Mouse (Mus musculus) kidney, adult 2 months (tissue): ENCODE results near the gene Ttc5. TPM values are rescaled to one million over a fixed set of nuclear protein-coding genes. Genes with fewer than 3 reads are reported as not detected.
"Not testable (repeated sequence)": the region's sequence is repeated elsewhere in the genome, so short reads cannot be mapped to it uniquely, and the experiment has no call there.

ENCODE experiments used
- DNase-seq: peaks from one replicate; pipeline ENCODE4 v3.0.0; 2021
- H3K27ac ChIP-seq: fragments of 200-500 bp; 2 replicates; pipeline ENCODE4 v1.5.1; 2012; ENCODE audit warnings: low read depth, low read length, control low read depth, inconsistent platforms; ENCODE audit not compliant: insufficient read depth
- H3K27me3 ChIP-seq: fragments of 200-500 bp; replicated peaks from 2 replicates; pipeline ENCODE4 v1.6.1; 2012; ENCODE audit warnings: mild to moderate bottlenecking, moderate library complexity, low read length, inconsistent platforms; ENCODE audit not compliant: control insufficient read depth, insufficient read depth
- H3K36me3 ChIP-seq: fragments of 200-500 bp; 2 replicates; pipeline ENCODE4 v1.6.1; 2012; ENCODE audit warnings: mild to moderate bottlenecking, moderate library complexity, low read length, inconsistent platforms; ENCODE audit not compliant: control insufficient read depth, insufficient read depth
- H3K4me1 ChIP-seq: fragments of 200-500 bp; 2 replicates; pipeline ENCODE4 v1.6.1; 2011; ENCODE audit warnings: low read length; ENCODE audit not compliant: control insufficient read depth, insufficient read depth
- H3K4me3 ChIP-seq: fragments of 200-500 bp; 2 replicates; pipeline ENCODE4 v1.5.1; 2011; ENCODE audit warnings: mild to moderate bottlenecking, low read depth, low read length, control low read depth; ENCODE audit not compliant: insufficient read depth
- CTCF ChIP-seq: fragments of 200-500 bp; conservative IDR thresholded peaks from 2 replicates; pipeline ENCODE4 v1.5.1; 2011; ENCODE audit warnings: low read depth, mild to moderate bottlenecking, control low read depth, low read length, moderate library complexity, mixed read lengths; ENCODE audit not compliant: insufficient read depth, insufficient read length
- POLR2A ChIP-seq: fragments of 200-500 bp; IDR thresholded peaks from one replicate; pipeline ENCODE4 v1.6.1; 2011; ENCODE audit warnings: low read depth, low read length, control low read depth
- WGBS: fragments of 180-500 bp; shearing (Covaris S2); methylation state at CpG from one replicate; pipeline ENCODE4 v1.1.7; 2018; 5-methylcytosine and 5-hydroxymethylcytosine counted together
- polyA plus RNA-seq: library from polyadenylated mRNA; depleted of rRNA; stranded (reverse); fragments of >200 nt; gene quantifications from 2 replicates; pipeline ENCODE4 v1.2.3, GENCODE M21; 2012

The Ttc5 gene
- polyA plus RNA-seq, 1 experiment, result 25.8 TPM

DNA sequence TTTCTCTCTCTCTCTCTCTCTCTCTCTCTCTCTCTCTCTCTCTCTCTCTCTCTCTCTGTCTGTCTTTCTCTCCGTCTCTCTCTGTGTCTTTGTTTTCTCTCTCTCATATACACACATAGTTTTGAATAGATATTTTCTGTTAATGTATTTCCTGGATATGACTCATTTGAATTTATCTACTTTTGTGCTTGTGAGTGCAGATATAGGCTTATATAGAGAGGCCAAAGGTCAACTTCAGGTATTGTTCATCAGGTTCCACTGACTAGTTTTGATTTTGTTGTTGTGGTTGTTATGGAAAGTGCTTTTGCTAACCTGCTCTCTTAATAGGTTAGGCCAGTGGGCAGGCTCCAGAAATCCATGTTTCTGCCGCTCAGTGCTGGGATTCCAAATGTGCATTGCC, 27.7 kb upstream of the Ttc5 start:
- no peak for DNase-seq
- Histone ChIP-seq H3K4me1 (no peaks in the 10 kb centered on the region), H3K27ac (no peak overlapping the region), H3K27me3 (no peaks in the 10 kb centered on the region), H3K4me3 (no peak overlapping the region), H3K36me3 (peaks cover 2% of the 10 kb centered on the region)
- no peak for TF ChIP-seq POLR2A
- TF ChIP-seq CTCF, result no peak
- 98% methylated on average over 2 of the region's 2 CpGs for WGBS

DNA sequence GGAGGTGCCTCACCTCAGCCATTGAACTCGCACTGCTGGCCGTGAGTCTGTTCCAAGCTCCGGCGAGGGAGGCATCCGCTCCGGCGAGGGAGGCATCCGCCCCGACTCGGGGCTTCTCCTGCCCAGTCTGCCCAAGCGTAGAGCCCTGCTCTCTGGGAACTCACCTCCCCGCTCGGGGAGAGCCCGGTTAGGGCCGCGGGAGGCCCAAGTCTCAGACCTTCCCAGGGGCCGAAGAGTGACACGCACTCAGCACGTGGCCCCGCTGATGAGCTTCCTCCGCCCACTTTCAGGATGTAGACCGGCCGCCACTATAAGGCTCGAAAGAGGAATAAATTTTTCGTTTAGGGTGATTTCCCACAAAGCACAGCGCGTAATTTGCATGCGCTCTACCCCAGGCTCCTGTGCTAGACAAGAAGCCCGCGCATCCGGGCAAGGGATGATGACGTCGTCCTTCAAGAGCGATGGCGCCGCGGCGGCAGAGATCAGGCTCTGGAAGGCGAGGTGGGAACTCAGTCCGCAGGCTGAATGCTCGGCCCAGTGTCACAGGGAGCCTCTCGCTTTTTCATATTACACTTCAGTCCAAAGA, 22.3 kb upstream of the Ttc5 start, which contains the start of the genes Ccnb1ip1 and Parp2:
Gene Ccnb1ip1, minus strand, starts transcription at position 246 of the 586 bp plus-strand sequence.
Gene Parp2, plus strand, starts transcription at position 355 of the 586 bp plus-strand sequence.
- Histone ChIP-seq H3K4me1 (no peaks in the 10 kb centered on the region), H3K4me3 (peak within 1 kb of the TSS; percentile 77), H3K27ac (peak within 1 kb of the TSS; percentile 32), H3K27me3 (no peaks in the 10 kb centered on the region), H3K36me3 (no peaks in the 10 kb centered on the region)
- TF ChIP-seq POLR2A, result peak; percentile 39
- TF ChIP-seq CTCF, result no peak
- DNase-seq, result peak; percentile 98
- WGBS, result under 1% methylated on average over 42 of the region's 42 CpGs

DNA sequence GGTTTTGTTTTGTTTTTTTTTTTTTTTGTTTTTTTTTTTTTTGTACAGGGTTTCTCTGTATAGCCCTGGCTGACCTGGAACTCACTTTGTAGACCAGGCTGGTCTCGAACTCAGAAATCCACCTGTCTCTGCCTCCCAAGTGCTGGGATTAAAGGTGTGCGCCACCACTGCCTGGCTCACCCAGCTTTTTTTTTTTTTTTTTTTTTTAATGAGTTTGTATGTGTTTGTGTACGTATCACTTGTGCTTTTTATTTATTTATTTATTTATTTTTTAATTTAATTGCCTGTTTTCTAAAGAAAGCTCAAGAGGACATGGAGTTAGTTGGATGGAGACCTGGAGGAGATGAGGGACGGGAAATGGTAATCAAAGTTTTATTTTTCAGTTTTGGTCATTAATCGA, 21.1 kb upstream of the Ttc5 start:
- not testable (repeated sequence) for DNase-seq, H3K36me3 ChIP-seq, H3K4me3 ChIP-seq, H3K4me1 ChIP-seq, H3K27me3 ChIP-seq, H3K27ac ChIP-seq
- whole genome bisulfite sequencing, result 85% methylated on average over 5 of the region's 5 CpGs

DNA sequence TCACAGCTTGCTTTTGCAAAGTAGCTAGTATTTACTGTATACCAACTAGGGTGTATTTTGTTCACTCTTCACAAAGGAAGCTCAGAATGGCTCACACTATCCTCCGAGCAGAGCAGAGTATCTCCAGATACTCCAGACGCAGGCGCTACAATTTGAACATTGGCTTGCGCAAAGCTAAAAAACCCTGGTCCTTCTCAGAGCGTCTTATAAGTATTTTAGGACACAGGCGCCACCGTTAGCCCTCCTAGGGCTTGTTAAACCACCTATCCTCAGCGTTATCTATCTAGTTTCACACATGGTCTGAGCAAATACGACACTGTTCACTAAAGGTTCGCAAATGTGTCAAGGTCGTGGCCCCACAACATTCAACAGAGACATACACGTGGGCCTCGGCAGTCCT, 19.4 kb upstream of the Ttc5 start:
- TF ChIP-seq CTCF (no peak), POLR2A (no peak)
- WGBS, result 79% methylated on average over 13 of the region's 13 CpGs
- Histone ChIP-seq H3K4me1 (no peaks in the 10 kb centered on the region), H3K27ac (no peak overlapping the region), H3K4me3 (no peak overlapping the region), H3K36me3 (no peaks in the 10 kb centered on the region), H3K27me3 (no peaks in the 10 kb centered on the region)
- no peak for DNase-seq

DNA sequence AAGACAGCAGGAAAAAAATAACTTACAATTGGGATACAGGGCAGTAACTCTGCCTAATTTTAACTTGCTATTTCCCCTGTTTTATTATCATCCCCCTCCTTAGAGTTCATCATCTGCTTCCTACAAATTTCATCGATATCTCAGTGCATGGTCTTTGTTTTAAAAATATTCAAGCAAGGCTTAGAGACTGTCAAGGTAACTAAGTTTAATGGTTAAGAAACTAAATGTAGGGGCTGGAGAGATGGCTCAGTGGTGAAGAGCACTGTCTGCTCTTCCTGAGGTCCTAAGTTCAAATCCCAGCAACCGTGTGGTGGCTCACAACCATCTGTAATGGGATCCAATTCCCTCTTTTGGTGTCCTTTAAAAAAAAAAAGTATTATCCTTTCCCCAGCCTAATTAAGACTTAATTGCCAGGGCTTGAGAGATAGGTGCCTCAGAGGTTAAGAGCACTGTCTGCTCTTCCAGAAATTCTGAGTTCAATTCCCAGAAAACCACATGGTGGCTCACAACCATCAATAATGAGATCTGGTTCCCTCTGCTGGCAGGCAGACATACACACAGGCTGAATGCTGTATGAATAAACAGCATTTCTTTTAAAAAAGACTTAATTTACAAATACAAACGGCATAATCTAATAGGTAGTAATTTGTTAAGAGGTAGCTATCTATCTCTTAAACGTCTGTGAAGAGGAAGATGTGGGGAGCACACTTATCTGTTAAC, 17.7 kb upstream of the Ttc5 start:
- Histone ChIP-seq H3K4me1 (no peaks in the 10 kb centered on the region), H3K27ac (no peak overlapping the region), H3K36me3 (no peaks in the 10 kb centered on the region), H3K27me3 (no peaks in the 10 kb centered on the region), H3K4me3 (no peak overlapping the region)
- peak; percentile 51 for DNase-seq
- WGBS, result 59% methylated on average over 4 of the region's 4 CpGs
- TF ChIP-seq CTCF (0 out of 2 replicates have a peak, but pooled peaks have one; percentile 19), POLR2A (no peak)

DNA sequence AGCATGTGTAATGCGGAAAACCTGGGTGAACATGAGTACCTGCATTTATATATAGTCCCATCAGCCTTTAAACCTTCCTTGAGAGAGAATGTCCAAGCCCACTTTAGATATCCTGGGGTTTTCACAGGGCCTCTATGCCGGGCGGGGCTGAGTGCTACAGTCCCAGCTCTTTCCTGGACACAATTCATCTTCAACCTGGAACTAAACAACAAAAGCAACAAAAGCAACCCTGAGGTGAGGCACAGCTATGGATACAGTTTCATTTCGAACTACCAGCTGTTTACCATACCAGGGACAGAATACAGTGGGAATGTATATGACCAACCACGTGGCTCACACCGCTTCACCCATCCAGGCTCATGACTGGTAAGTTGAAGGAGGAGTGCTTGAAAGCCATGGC, 17.1 kb upstream of the Ttc5 start:
- Histone ChIP-seq H3K27me3 (no peaks in the 10 kb centered on the region), H3K27ac (no peak overlapping the region), H3K4me3 (no peak overlapping the region), H3K36me3 (no peaks in the 10 kb centered on the region), H3K4me1 (no peaks in the 10 kb centered on the region)
- no peak for DNase-seq
- TF ChIP-seq CTCF, result no peak
- no peak for TF ChIP-seq POLR2A
- 89% methylated on average over 6 of the region's 6 CpGs for WGBS

DNA sequence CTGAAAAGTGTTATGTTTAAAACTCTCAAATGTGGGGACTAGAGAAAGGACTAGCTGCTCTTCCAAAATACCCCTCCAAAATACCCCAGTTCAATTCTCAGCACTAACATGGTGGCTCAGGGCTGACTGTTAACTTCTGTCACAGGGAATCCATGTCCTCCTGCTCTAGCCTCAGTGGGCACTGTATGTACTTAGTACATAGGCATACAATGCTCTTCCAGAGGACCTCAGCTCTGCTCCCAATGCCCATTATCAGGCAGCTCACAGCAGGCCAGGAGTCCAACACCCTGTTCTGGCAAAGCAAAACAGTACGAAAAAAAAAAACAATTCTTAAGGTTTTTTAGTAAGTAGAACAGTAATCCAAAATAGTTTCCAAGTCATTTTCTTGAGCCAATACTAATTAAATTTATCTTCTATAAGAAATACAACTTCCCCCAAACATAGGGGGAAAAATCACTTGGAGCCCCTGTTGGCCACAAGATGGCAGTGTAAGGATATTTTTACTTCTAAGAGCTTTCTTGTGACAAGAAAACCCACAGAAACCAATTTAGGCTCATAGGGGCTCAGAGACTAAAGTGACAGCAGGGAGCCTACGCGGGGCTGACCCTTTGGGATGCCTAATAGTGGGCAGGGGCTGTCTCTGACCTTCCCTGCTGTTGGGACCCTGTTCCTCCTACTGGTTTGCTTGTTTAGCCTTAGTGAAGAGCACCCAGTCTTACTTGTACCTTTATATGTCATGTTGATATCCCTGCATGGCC, 14.4 kb upstream of the Ttc5 start:
- no peak overlapping the region for H3K27ac ChIP-seq
- no peak overlapping the region for H3K4me3 ChIP-seq
- WGBS, result 4% methylated on average over 3 of the region's 3 CpGs
- H3K36me3 ChIP-seq, result no peaks in the 10 kb centered on the region
- DNase-seq, result peak; percentile 55
- TF ChIP-seq POLR2A (no peak), CTCF (no peak)
- H3K4me1 ChIP-seq, result no peaks in the 10 kb centered on the region
- no peaks in the 10 kb centered on the region for H3K27me3 ChIP-seq
